Mouse (Mus musculus) stomach, postnatal 0 days (tissue): Measurements from ENCODE around the gene Gtf3c5.

Experiments used
- CTCF ChIP-seq: IDR thresholded peaks from 2 replicates; pipeline ENCODE4 v1.5.1; 2016; ENCODE audit warnings: antibody characterized with exemption, low read depth, mild to moderate bottlenecking, moderate library complexity
- EP300 ChIP-seq: optimal IDR thresholded peaks from 2 replicates; pipeline ENCODE3; 2016; ENCODE audit warnings: antibody characterized with exemption

- no peak for TF ChIP-seq CTCF
- no peak for TF ChIP-seq EP300
Observed at GRCm38 (mm10) chr2:28617498-28618486, 34.2 kb upstream of the Gtf3c5 start.
